Mouse (Mus musculus) adrenal gland, adult (tissue): Measurements from ENCODE around the gene Mtmr10.
A peak's percentile ranks its signal among the peaks of the same experiment; 100 is the strongest.

Source experiments
- DNase-seq, 2 experiments: peaks; one replicate each; pipeline ENCODE4 v3.0.0; 2022 to 2023; ENCODE audit warnings: low spot score in 1 of 2; ENCODE audit not compliant: inconsistent age in 2 of 2

The Mtmr10 gene

DNA sequence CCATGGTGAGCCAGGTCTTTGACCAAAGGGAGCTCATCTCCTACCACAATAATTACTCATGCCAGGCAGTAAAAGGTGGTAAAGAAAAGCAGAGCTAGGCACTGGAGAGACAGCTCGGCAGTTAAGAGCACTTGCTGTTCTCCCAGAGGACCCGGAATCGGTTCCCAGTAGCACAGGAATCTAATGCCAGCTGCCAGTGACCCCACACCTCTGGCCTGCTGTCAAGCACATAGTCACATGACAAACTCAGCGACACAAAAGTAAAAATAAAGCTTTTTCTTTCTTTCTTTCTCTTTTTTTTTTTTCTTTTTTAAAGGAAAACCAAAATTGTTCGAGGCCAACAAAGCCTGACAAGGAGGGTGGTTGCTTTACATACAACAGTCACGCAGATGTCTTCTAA lies 82.4 kb downstream of the Mtmr10 start:
- DNase-seq = no peak

- DNase-seq = no peak
Measured at GRCm38 (mm10) chr7:64371940-64372878, 84.8 kb downstream of the Mtmr10 start.

DNA sequence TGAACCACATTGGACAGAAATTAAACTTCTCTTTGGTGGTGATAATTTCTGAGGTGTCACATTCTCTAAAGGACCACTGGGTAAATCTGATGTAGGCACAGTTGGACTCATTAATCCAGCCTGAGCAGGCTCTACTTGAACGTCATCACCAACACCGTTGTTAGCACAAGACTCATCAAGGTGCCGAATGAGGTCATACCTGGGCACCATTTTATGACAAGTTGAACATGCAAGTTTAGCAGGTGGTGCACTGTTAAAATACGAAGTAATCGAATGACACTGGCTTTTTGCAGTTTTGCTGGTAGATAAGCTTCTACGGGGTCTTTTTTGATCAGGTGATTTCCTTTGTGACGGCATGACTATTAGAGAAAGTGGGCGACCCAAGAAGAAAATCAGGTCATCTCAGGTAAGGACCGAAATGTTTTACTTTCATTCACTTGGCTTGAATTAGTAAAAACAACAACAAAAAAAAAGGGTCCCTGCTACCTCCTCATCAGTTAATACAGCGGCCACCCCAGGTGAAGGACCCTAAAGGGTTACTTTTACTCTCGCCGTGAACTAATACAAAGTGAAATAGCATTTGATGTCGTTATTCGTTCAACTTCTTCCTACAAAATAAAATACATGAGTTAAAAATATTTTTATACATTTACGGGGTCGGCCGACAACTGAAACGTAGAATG lies 85.8 kb downstream of the Mtmr10 start:
- DNase-seq = peak in 1 of 2 experiments; percentile 43

DNA sequence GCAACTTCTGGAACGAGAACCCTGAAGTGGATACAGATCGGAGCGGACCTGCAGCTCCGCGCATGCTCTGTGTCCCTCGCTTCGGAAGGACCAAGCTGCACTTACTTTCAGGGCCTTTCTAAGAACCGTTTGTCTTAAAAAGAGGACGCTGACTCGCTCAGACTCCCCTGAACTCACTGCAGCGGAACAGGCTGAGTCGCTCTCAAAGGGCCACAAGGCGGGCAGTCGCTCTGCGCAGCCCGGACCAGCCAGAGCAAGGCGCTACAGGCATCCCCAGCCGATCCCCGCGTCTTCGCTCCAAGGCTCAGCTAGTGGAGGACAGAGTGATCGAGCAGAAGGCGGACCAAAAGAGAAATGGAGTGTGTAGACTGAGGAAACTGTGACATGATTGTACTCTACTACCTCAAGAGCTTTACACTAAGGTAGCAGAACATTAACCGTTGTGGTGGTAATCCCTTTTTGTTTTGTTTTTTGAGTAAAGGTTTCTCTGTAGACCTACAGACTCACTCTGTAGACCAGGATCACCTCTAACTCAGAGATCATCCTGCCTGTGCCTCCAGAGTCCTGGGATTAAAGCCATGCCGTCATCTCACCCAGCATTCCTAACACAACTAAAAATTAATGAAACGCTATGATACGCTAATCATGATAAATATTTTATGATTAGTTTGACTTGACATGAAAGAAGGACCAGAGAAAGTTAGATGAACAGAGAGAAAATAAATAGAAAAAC lies 86.5 kb downstream of the Mtmr10 start, which contains the start of gene Fan1:
Gene Fan1 (minus strand): TSS at position 266 of the 733 bp plus-strand sequence.
- peak; percentile 90 to 97 for DNase-seq
